Mouse (Mus musculus) lung, adult 10 weeks (tissue): ENCODE results near the gene Tshz3. TPM values are rescaled to one million over a fixed set of nuclear protein-coding genes. Genes with fewer than 3 reads are reported as not detected.

Source experiments
- polyA plus RNA-seq: library from polyadenylated mRNA; stranded (reverse); fragments of 350-450 nt; fragmentation: Illumina TruSeq; extraction: RNeasy Lipid Tissue Mini Kit (QIAGEN cat#74804); gene quantifications from one replicate; pipeline ENCODE4 v1.2.3, GENCODE M21; 2014; ENCODE audit warnings: low read depth, low replicate concordance; ENCODE audit not compliant: insufficient read depth

The Tshz3 gene
- polyA plus RNA-seq: 1.5 TPM

DNA sequence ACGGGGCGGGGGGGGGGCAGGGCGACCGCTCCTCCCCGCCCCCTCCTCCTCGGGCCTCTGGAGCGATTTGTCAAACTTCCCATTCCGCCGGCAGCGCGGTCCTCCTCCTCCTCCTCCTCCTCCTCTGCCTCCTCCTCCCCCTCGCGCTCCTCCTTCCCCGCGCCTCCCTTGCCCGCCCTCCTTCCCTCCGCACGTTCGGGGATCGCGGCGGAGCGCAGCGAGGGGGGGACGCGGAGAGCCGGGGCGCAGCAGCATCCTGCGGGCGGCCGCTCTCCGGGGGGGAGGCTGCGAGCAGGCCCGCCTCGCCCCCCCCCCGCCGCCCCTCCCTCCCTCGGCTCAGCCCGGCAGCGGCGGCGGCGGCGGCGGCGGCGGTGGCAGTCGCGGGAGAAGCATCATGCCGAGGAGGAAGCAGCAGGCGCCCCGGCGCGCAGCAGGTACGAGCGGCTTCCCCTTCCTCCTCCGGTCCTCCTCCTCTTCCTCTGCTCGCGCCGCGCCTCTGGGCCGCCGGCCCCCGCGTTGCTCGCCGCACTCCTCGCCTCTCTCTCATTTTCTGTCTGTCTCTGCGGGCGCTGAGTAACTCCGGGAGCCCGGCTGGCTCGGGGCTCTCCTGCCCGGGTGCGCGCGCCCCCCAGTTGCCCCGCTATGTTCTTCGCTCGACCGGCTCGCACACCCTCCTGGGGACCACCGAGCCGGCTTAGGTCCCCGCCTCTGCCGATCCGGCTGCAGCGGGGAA, at the start of gene Tshz3:
Gene Tshz3, plus strand, starts transcription at position 263 of the 733 bp plus-strand sequence.

